Mouse (Mus musculus) CH12.LX (cell line): ENCODE data around the gene 3100002H09Rik.

ENCODE experiments used
- BHLHE40 ChIP-seq: IDR thresholded peaks from 2 replicates; pipeline ENCODE4 v1.6.1; 2011; ENCODE audit warnings: mild to moderate bottlenecking, low read depth, low read length, improper control_type of control experiment
- CTCF ChIP-seq, 2 experiments: IDR thresholded peaks in 1 of 2; conservative IDR thresholded peaks in 1 of 2; 2 replicates each; pipeline ENCODE4 v1.5.1; 2011 to 2012; ENCODE audit warnings: low read depth in 2 of 2, low read length in 2 of 2, improper control_type of control experiment in 1 of 2, inconsistent platforms in 1 of 2, mild to moderate bottlenecking in 1 of 2, moderate library complexity in 1 of 2
- HCFC1 ChIP-seq: IDR thresholded peaks from 2 replicates; pipeline ENCODE4 v1.6.1; 2012; ENCODE audit warnings: low read depth, mild to moderate bottlenecking, inconsistent platforms, low read length, improper control_type of control experiment
- MAZ ChIP-seq: IDR thresholded peaks from 2 replicates; pipeline ENCODE4 v1.6.1; 2012; ENCODE audit warnings: low read depth, mild to moderate bottlenecking, inconsistent platforms, low read length, improper control_type of control experiment, moderate library complexity
- MEF2A ChIP-seq: IDR thresholded peaks from 2 replicates; pipeline ENCODE4 v1.6.1; 2014; ENCODE audit warnings: low read depth, mild to moderate bottlenecking, inconsistent platforms, low read length, improper control_type of control experiment, borderline replicate concordance
- MXI1 ChIP-seq: IDR thresholded peaks from 2 replicates; pipeline ENCODE4 v1.6.1; 2011; ENCODE audit warnings: mild to moderate bottlenecking, low read depth, low read length, improper control_type of control experiment
- POLR2A ChIP-seq: IDR thresholded peaks from 2 replicates; pipeline ENCODE4 v1.6.1; 2011; ENCODE audit warnings: low read depth, mild to moderate bottlenecking, improper control_type of control experiment, low read length
- RCOR1 ChIP-seq: conservative IDR thresholded peaks from 2 replicates; pipeline ENCODE4 v1.6.1; 2012; ENCODE audit warnings: low read depth, mild to moderate bottlenecking, inconsistent platforms, low read length, improper control_type of control experiment
- SMC3 ChIP-seq: IDR thresholded peaks from 2 replicates; pipeline ENCODE4 v1.6.1; 2011; ENCODE audit warnings: low read depth, low read length, improper control_type of control experiment
- USF1 ChIP-seq: IDR thresholded peaks from 2 replicates; pipeline ENCODE4 v1.6.1; 2014; ENCODE audit warnings: low read depth, mild to moderate bottlenecking, inconsistent platforms, low read length, improper control_type of control experiment
- USF2 ChIP-seq: conservative IDR thresholded peaks from 2 replicates; pipeline ENCODE4 v1.6.1; 2011; ENCODE audit warnings: low read depth, low read length, improper control_type of control experiment
- ZMIZ1 ChIP-seq: IDR thresholded peaks from 2 replicates; pipeline ENCODE4 v1.6.1; 2012; ENCODE audit warnings: low read depth, mild to moderate bottlenecking, inconsistent platforms, low read length, improper control_type of control experiment

- TF ChIP-seq SMC3 (no peak), HCFC1 (no peak), MXI1 (no peak), USF1 (no peak), USF2 (no peak), MAZ (no peak), RCOR1 (no peak), BHLHE40 (no peak), POLR2A (no peak), CTCF (conservative IDR thresholded peaks at IDR 0.05 in 1 of 2, IDR thresholded peaks at IDR 0.05 in 1 of 2; ENCODE audit: low read depth in 2 of 2, low read length in 2 of 2) (no peak), ZMIZ1 (no peak), MEF2A (no peak)
Observed at GRCm38 (mm10) chr4:124616636-124617035, 6.0 kb upstream of the 3100002H09Rik start.
